Mouse (Mus musculus) MEL (cell line): ENCODE data around the gene Anapc15-ps.

ENCODE experiments used
- CTCF ChIP-seq, 3 experiments: IDR thresholded peaks in 2 of 3; conservative IDR thresholded peaks in 1 of 3; 2 replicates each; pipeline ENCODE4 v1.5.1; 2011 to 2012; ENCODE audit warnings: low read length in 3 of 3, low read depth in 2 of 3, mild to moderate bottlenecking in 2 of 3, improper control_type of control experiment in 1 of 3, inconsistent platforms in 1 of 3, mixed read lengths in 1 of 3, moderate library complexity in 1 of 3; ENCODE audit not compliant: control insufficient read depth in 1 of 3, insufficient read depth in 1 of 3, poor library complexity in 1 of 3, severe bottlenecking in 1 of 3
- UBTF ChIP-seq: IDR thresholded peaks from 2 replicates; pipeline ENCODE4 v1.6.1; 2012; ENCODE audit warnings: low read depth, mild to moderate bottlenecking, inconsistent platforms, low read length, improper control_type of control experiment, moderate library complexity, borderline replicate concordance; ENCODE audit not compliant: insufficient read depth

- TF ChIP-seq CTCF (IDR thresholded peaks at IDR 0.05 in 2 of 3, conservative IDR thresholded peaks at IDR 0.05 in 1 of 3; ENCODE audit: control insufficient read depth in 1 of 3, insufficient read depth in 1 of 3, low read depth in 2 of 3, low read length in 3 of 3, poor library complexity in 1 of 3, severe bottlenecking in 1 of 3) = no peak
- TF ChIP-seq UBTF = no peak
These were observed 30.5 kb upstream of the Anapc15-ps start for GRCm38 (mm10) chr10:95703730-95704129.
